Mouse (Mus musculus) kidney, embryonic 15.5 days (tissue): ENCODE measurements around the gene Kcnk12. TPM values are rescaled to one million over a fixed set of nuclear protein-coding genes. Genes with fewer than 3 reads are reported as not detected.

Source experiments
- ATAC-seq: fragments of 200-750 bp; cut with Nextera tagmentation; replicated peaks from 2 replicates; pipeline ENCODE4 v1.8.0; 2017; ENCODE audit warnings: moderate TSS enrichment; ENCODE audit not compliant: low FRiP score
- H3K27ac ChIP-seq: fragments of 300-500 bp; sonication (generic); 2 replicates; pipeline ENCODE4 v1.5.1; 2015; ENCODE audit warnings: mild to moderate bottlenecking, inconsistent platforms
- H3K27me3 ChIP-seq: fragments of 300-500 bp; sonication (generic); 2 replicates; pipeline ENCODE4 v1.6.1; 2015; ENCODE audit warnings: inconsistent platforms
- H3K36me3 ChIP-seq: fragments of 300-500 bp; sonication (generic); 2 replicates; pipeline ENCODE4 v1.6.1; 2015; ENCODE audit warnings: inconsistent platforms
- H3K4me1 ChIP-seq: fragments of 300-500 bp; sonication (generic); 2 replicates; pipeline ENCODE4 v1.6.1; 2015; ENCODE audit warnings: inconsistent platforms
- H3K4me2 ChIP-seq: fragments of 300-500 bp; sonication (generic); 2 replicates; pipeline ENCODE4 v1.6.1; 2015; ENCODE audit warnings: moderate library complexity, mild to moderate bottlenecking, inconsistent platforms
- H3K4me3 ChIP-seq: fragments of 300-500 bp; sonication (generic); replicated peaks from 2 replicates; pipeline ENCODE4 v1.5.1; 2015; ENCODE audit warnings: mild to moderate bottlenecking, inconsistent platforms
- H3K9ac ChIP-seq: fragments of 300-500 bp; sonication (generic); 2 replicates; pipeline ENCODE4 v1.6.1; 2015; ENCODE audit warnings: mild to moderate bottlenecking, inconsistent platforms
- H3K9me3 ChIP-seq: fragments of 300-500 bp; sonication (generic); replicated peaks from 2 replicates; pipeline ENCODE4 v1.6.1; 2016; ENCODE audit warnings: inconsistent platforms
- WGBS: fragments of 180-500 bp; shearing (Covaris S2); methylation state at CpG from one replicate; pipeline ENCODE4 v1.1.7; 2015; ENCODE audit warnings: mixed read lengths; 5-methylcytosine and 5-hydroxymethylcytosine counted together
- polyA plus RNA-seq: library from polyadenylated mRNA; unstranded; fragments of >200 nt; fragmentation: Nextera tagmentation; extraction: Ambion mirVana; gene quantifications from 2 replicates; pipeline ENCODE4 v1.2.1, GENCODE M21; 2015

Kcnk12 gene
- polyA plus RNA-seq, 1 experiment from 2014 or later: not detected

GRCm38 (mm10) chr17:87784141-87784831 is 13.5 kb downstream of the Kcnk12 start:
- Histone ChIP-seq H3K9me3 (no peaks in the 10 kb centered on the region), H3K9ac (no peak overlapping the region), H3K4me3 (no peak overlapping the region), H3K4me2 (no peak overlapping the region), H3K27ac (no peak overlapping the region), H3K27me3 (no peaks in the 10 kb centered on the region), H3K4me1 (no peaks in the 10 kb centered on the region), H3K36me3 (no peaks in the 10 kb centered on the region)
- no peak for ATAC-seq
- WGBS: 60% methylated on average over 14 of the region's 14 CpGs

- Histone ChIP-seq H3K9me3 (no peaks in the 10 kb centered on the region), H3K27ac (no peak overlapping the region), H3K36me3 (no peaks in the 10 kb centered on the region), H3K4me3 (no peak overlapping the region), H3K9ac (no peak overlapping the region), H3K27me3 (no peaks in the 10 kb centered on the region), H3K4me2 (no peak overlapping the region), H3K4me1 (no peaks in the 10 kb centered on the region)
- 87% methylated on average over 5 of the region's 5 CpGs for WGBS
- ATAC-seq: no peak
These were observed 16.6 kb downstream of the Kcnk12 start for GRCm38 (mm10) chr17:87781244-87781643.

- no peak overlapping the region for H3K27ac ChIP-seq
- no peak overlapping the region for H3K4me3 ChIP-seq
- no peak overlapping the region for H3K9ac ChIP-seq
- H3K9me3 ChIP-seq: no peaks in the 10 kb centered on the region
- no peaks in the 10 kb centered on the region for H3K36me3 ChIP-seq
- H3K4me1 ChIP-seq: no peaks in the 10 kb centered on the region
- no peak for ATAC-seq
- WGBS: 50% methylated on average over 2 of the region's 2 CpGs
- H3K4me2 ChIP-seq: no peak overlapping the region
- no peaks in the 10 kb centered on the region for H3K27me3 ChIP-seq
These were observed 17.6 kb downstream of the Kcnk12 start for GRCm38 (mm10) chr17:87780164-87780563.

- no peak overlapping the region for H3K4me3 ChIP-seq
- no peak overlapping the region for H3K4me2 ChIP-seq
- H3K27me3 ChIP-seq: no peaks in the 10 kb centered on the region
- H3K27ac ChIP-seq: no peak overlapping the region
- no peaks in the 10 kb centered on the region for H3K9me3 ChIP-seq
- H3K9ac ChIP-seq: no peak overlapping the region
- no peaks in the 10 kb centered on the region for H3K36me3 ChIP-seq
- H3K4me1 ChIP-seq: no peaks in the 10 kb centered on the region
- no peak for ATAC-seq
- 85% methylated on average over 8 of the region's 8 CpGs for WGBS
These were observed 22.8 kb downstream of the Kcnk12 start for GRCm38 (mm10) chr17:87774982-87775381.

GRCm38 (mm10) chr17:87773175-87773574 is 24.6 kb downstream of the Kcnk12 start:
- no peaks in the 10 kb centered on the region for H3K27me3 ChIP-seq
- no peak overlapping the region for H3K9ac ChIP-seq
- H3K36me3 ChIP-seq: no peaks in the 10 kb centered on the region
- ATAC-seq: no peak
- no peak overlapping the region for H3K27ac ChIP-seq
- H3K9me3 ChIP-seq: no peaks in the 10 kb centered on the region
- no peak overlapping the region for H3K4me3 ChIP-seq
- no peaks in the 10 kb centered on the region for H3K4me1 ChIP-seq
- H3K4me2 ChIP-seq: no peak overlapping the region
- WGBS: 75% methylated on average over 3 of the region's 3 CpGs

GRCm38 (mm10) chr17:87770766-87771165 is 27.0 kb downstream of the Kcnk12 start:
- Histone ChIP-seq H3K4me3 (no peak overlapping the region), H3K4me1 (no peaks in the 10 kb centered on the region), H3K9ac (no peak overlapping the region), H3K27me3 (no peaks in the 10 kb centered on the region), H3K9me3 (no peaks in the 10 kb centered on the region), H3K36me3 (no peaks in the 10 kb centered on the region), H3K4me2 (no peak overlapping the region), H3K27ac (no peak overlapping the region)
- WGBS: 56% methylated on average over 5 of the region's 5 CpGs
- ATAC-seq: no peak

- H3K9me3 ChIP-seq: no peaks in the 10 kb centered on the region
- WGBS: 82% methylated on average over 6 of the region's 6 CpGs
- no peaks in the 10 kb centered on the region for H3K36me3 ChIP-seq
- H3K4me3 ChIP-seq: no peak overlapping the region
- H3K27ac ChIP-seq: no peak overlapping the region
- H3K9ac ChIP-seq: no peak overlapping the region
- no peak overlapping the region for H3K4me2 ChIP-seq
- no peaks in the 10 kb centered on the region for H3K27me3 ChIP-seq
- no peak for ATAC-seq
- no peaks in the 10 kb centered on the region for H3K4me1 ChIP-seq
These were observed 30.9 kb downstream of the Kcnk12 start for GRCm38 (mm10) chr17:87766888-87767287.

- H3K27ac ChIP-seq: no peak overlapping the region
- H3K9ac ChIP-seq: no peak overlapping the region
- H3K4me3 ChIP-seq: no peak overlapping the region
- no peak overlapping the region for H3K4me2 ChIP-seq
- no peaks in the 10 kb centered on the region for H3K4me1 ChIP-seq
- WGBS: 89% methylated on average over 11 of the region's 11 CpGs
- no peaks in the 10 kb centered on the region for H3K36me3 ChIP-seq
- H3K9me3 ChIP-seq: no peaks in the 10 kb centered on the region
- ATAC-seq: no peak
- H3K27me3 ChIP-seq: no peaks in the 10 kb centered on the region
These were observed 32.8 kb downstream of the Kcnk12 start for GRCm38 (mm10) chr17:87765031-87765430.

GRCm38 (mm10) chr17:87763146-87763545 is 34.6 kb downstream of the Kcnk12 start:
- Histone ChIP-seq H3K4me1 (no peaks in the 10 kb centered on the region), H3K27ac (no peak overlapping the region), H3K4me2 (no peak overlapping the region), H3K9ac (no peak overlapping the region), H3K36me3 (no peaks in the 10 kb centered on the region), H3K4me3 (no peak overlapping the region), H3K9me3 (no peaks in the 10 kb centered on the region), H3K27me3 (no peaks in the 10 kb centered on the region)
- WGBS: 58% methylated on average over 7 of the region's 7 CpGs
- no peak for ATAC-seq

GRCm38 (mm10) chr17:87760315-87760714 is 37.5 kb downstream of the Kcnk12 start:
- no peak overlapping the region for H3K4me3 ChIP-seq
- 82% methylated on average over 4 of the region's 4 CpGs for WGBS
- no peak overlapping the region for H3K27ac ChIP-seq
- no peaks in the 10 kb centered on the region for H3K36me3 ChIP-seq
- no peak overlapping the region for H3K4me2 ChIP-seq
- no peak for ATAC-seq
- H3K9me3 ChIP-seq: no peaks in the 10 kb centered on the region
- no peaks in the 10 kb centered on the region for H3K27me3 ChIP-seq
- no peaks in the 10 kb centered on the region for H3K4me1 ChIP-seq
- no peak overlapping the region for H3K9ac ChIP-seq

- Histone ChIP-seq H3K9ac (peak overlapping the region; percentile 26), H3K4me1 (peaks cover 16% of the 10 kb centered on the region), H3K27ac (no peak overlapping the region), H3K4me2 (peak overlapping the region; percentile 96), H3K4me3 (peak overlapping the region; percentile 55), H3K36me3 (no peaks in the 10 kb centered on the region), H3K27me3 (peaks cover 67% of the 10 kb centered on the region), H3K9me3 (no peaks in the 10 kb centered on the region; the same call in 1 of the 2 replicates)
- WGBS: 1% methylated on average over 101 of the region's 101 CpGs
- peak; percentile 75 for ATAC-seq
These were observed 51.6 kb downstream of the Kcnk12 start for GRCm38 (mm10) chr17:87745926-87746888.
